Mouse (Mus musculus) layer of hippocampus, adult 9-11 months (tissue): ENCODE data around the gene Cyp2d11.
"Not testable (repeated sequence)": the region's sequence is repeated elsewhere in the genome, so short reads cannot be mapped to it uniquely, and the experiment has no call there.

Experiments used
- DNase-seq: peaks from one replicate; pipeline ENCODE4 v3.0.0; 2022

The Cyp2d11 gene

DNA sequence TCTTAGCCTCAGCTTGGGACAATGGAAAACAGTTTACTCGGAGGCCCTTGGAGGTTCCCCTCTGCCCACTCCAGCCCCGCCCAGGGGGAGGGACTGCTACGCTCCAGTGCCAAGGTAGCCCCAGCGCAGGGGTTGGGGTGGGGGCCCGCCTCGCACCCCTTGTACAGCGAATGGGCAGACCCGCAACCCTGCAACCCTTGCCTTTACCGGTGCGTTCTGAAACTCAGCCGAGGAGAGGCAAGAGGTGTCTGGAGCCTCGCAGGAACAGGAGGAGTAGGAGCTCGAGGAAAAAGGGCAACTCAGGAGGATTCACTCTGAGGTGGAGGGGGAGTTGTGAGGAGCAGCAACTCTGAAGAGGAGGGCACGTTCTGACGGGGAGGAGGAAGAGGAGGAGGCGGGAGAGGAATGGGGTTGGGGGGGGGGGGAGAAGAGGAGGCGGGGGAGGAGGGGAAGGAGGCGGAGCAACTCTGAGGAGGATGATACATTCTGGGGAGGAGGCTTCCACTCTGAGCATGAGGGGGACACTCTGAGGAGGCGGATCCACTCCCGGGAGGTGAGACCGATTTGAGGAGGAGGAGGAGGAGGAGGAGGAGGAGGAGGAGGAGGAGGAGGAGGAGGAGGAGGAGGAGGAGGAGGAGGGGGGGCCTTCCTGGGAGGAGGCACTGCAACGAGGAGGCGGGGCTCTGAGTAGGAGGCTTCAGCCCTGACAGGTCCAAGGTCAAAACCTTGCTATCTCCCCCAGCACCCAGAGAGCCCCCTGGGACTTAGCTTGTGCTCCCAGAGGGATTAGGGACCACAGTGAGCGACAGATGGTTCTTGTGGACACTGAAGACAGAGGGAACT is 13.7 kb downstream of the Cyp2d11 start, which contains the start of gene Cyp2d22:
Cyp2d22 (minus strand) TSS at position 390 of the 843 bp plus-strand sequence.
- no peak for DNase-seq

DNA sequence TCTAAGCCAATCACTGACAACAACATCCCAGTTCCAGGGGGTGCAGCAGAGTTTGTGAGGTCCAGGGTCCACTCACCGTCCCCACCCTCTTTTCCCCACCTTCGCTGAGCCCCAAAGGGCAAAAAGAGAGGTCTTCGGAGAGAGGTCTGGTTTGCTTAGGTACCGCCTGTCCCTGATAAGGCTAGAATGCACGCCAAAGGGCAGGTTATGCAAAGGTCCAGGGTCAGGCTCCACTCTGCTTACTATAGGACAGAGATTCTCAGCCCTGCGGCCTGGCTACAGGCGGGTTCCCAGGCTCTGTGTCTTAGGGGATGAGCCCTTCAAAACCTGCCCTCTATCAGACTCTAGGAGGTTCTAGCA is 14.3 kb downstream of the Cyp2d11 start:
- no peak for DNase-seq

DNA sequence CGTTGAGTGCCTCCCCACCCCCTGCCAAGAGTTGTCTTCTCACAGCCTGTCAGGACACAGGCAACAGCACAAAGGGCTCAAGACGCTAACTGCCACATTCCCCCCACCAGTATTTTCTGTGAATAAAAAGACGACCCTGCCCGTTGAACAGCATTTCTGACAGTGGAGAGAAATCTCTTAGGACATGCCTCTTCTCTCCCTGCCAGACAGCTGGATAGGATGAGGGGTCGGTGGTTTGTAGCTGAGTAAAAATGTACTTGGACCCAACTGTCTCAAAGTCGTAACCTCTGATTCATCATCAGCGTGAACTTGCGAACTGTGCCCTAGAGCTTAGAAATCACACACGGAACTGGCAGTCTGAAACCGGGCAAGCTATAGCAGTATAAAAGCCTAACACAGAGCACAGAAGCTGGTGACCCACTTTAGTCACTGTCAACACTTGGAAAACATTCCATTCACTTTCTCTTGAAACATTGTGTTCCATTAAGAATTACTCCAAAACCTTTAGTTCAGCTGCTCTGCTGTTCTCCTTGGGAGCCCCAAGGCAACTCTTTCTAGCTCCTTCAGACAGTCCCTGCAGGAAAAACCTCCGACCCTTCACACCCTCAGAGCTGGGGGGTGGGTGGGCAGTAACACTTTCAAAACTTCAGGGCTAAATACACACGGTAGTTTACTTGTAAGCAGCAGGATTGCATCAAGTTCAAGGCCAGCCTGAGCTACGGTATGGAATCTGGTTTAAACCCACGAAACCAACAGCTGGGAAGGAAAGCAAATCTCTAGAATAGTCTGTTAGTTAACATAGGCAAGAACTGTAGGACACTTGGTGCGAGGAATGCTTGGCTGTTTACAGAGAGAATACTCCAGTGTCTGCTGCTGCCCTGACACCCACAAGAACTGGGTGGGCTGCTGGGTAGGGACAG is 15.3 kb downstream of the Cyp2d11 start:
- DNase-seq, result no peak

DNA sequence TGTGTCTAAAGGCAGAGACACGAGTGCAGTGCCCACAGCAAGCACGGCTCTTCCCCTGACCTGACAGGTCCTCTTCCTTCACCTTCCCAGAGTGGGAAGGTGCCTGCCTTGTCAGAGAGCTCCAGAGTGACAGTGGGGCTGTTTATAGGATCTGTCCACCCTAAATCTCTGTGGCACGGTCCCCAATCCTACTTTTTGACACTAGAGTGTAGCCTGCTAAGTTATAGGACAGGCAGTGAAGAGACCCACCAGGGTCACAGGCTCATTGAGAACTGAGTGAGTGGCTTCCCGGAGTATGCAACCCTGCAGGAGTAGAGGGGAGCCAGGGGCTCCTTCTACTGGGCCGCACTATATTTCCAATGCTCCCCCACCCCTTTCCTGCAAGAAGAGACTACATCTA is 16.1 kb downstream of the Cyp2d11 start:
- no peak for DNase-seq

DNA sequence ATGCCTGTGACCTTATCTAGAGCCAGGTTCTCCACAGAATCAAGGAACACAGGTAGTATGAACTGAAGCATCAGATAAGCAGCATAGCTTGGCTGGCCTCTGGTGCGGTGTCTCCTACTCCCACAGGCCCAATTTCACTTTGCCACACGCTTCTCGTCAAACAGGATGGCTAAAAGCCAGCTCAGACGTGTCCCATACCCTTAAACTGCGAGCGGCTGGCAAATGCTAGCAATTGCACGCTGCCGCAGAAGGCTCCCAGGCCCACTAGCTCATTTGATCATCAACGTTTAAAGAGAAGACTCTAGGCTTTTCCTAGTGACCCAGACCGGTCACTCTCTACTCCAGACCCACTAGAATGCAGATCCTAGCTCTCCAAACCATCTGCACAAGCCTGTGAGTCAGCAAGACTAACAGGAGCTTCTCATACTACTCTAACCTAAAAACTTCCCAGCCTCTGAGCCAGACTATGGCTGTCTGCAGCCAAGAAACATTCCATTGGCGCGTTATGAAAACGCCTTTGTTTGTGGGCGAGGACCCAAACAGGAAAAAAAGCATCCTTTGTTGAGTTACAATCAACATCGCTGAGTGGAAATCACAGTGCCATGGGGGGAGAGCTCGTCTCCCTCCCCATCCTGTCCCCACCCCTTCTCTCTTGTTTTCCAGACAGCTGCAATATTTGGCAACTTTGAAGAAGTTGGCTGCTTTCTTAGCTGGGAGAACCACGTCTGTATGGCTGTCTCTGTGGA is 17.3 kb downstream of the Cyp2d11 start:
- DNase-seq, result peak; percentile 84

DNA sequence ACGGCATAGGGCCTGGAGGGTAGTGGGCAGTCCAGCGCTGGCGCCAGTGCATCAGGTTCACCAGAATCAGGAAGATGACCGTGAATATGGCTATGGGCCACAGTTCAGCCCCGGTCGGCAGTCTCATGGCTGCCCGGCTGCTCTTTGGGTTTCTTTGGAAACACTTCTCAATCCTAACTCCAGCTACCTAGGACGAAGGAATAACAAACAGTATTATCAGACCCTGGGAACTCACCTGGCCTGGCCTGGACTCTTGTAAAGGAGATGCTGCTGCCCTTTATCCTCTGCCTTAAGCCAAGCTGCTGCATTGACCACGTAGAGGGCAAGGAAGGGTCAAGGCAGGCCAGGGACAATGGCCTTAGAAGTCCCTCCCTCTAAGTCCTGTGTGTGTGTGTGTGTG is 18.0 kb downstream of the Cyp2d11 start:
- DNase-seq, result no peak

DNA sequence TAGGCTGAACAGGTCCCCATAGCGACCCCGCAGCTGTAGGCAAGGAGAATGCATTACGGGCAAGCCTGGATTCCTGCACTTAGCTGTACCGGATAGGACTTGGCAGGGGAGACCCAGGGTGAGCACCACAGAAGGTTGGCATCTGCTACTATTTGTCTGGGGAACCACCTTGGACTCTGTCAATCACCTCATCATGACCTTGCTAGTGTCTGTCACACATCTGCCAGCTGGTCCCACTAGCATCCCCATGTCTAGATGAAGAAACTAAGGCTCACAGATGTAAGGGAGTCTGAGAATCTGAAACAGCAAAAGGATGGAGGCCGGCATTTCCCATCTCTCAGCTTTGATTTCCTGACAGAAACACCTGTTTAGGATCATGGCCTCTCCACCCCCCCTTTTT is 19.4 kb downstream of the Cyp2d11 start:
- DNase-seq, result no peak

DNA sequence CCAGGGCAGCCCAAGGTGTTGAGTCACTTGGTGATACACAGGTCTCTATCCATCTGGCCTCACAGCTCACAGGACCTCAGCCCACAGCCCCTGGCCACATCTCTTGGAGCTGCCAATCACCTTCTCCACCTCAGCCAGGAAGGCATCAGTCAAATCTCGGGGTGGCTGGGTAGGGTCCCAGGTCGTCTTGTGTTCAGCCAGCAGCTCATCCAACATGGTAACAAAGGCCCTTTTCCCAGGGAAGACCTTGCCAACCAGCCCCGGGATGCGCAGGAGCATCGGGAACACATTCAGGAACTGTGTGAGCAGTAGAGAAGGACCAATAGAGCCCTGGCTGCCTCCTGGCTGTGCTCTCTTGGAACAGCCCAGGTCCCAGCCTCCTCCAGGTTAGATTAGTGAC is 20.8 kb downstream of the Cyp2d11 start:
- DNase-seq, result no peak

DNA sequence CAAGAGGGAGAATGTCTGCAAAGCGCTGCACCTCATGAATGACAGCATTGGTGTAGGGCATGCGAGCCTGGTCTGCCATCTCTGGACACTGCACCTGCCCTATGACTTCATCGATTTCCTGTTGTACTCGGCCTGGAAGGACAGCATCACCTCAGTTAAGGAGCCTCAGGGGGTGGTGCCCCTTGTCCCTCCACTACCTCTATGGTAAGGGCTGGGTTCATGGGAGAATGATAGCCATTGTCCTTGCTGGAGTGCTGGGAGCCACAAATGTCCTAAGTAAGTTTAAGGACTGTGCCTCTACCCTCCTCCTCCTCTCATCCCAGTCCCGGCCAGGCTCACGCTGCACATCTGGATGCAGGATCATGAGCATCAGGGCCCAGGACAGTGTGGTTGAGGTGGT is 21.4 kb downstream of the Cyp2d11 start:
- no peak for DNase-seq

DNA sequence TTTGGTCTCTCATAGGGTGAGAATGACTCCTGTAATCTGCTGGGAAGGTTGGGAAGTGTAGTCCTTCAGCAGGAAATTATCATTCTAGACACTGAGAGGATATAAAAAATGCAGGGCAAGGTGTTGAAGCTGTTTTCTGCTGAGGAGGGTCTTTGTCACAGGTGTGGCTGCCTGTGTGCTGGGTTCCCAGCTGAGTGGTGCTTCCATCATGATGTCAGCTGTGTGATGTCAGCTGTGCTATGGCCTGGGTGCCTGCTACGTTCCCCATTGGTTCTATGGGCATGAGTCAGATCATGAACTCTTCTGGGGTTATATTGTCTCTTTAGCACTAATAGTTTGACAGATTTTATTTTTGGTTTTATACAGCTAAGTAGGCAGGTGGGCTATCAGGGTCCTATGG is 25.0 kb downstream of the Cyp2d11 start:
- no peak for DNase-seq

DNA sequence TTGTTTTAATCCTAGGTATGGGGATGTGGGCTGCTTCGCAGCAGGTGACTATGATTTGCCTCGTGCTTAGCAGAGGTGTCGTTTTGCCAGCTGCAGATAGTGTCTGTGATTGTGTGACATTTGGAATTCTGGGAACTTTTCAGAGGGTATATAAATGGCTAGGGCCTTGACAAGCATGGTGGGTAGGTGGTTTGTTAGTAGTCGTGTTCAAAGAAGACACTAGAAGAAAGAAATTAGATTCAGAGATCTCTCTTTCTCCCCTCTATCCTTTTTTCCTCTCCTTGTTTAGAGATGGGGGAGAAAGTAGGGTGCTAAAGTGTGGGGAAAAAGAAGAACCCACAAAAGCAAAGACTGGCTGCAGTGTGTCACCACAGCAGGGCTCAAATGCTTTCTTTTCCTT is 25.7 kb downstream of the Cyp2d11 start:
- DNase-seq, result no peak

DNA sequence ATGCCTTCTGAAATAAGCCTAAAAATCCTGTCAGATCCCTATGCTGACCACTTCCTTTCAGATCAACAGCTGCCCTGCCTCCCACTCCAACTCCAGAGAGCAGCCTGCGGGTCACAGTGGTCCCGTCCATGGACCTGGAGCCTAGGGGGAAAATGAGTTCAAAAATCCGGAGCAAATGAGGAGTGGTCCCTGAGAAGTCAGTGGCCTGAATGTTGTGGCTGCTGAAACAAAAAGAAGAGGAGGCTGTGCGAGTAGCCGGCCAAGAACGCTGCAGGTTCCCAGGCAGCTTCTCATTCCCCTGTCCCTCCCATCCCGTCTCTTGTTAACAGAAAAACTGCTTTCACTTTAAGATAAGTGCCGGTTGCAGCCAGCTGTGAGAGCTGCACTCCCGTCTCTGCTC is 29.3 kb downstream of the Cyp2d11 start:
- not testable (repeated sequence) for DNase-seq

DNA sequence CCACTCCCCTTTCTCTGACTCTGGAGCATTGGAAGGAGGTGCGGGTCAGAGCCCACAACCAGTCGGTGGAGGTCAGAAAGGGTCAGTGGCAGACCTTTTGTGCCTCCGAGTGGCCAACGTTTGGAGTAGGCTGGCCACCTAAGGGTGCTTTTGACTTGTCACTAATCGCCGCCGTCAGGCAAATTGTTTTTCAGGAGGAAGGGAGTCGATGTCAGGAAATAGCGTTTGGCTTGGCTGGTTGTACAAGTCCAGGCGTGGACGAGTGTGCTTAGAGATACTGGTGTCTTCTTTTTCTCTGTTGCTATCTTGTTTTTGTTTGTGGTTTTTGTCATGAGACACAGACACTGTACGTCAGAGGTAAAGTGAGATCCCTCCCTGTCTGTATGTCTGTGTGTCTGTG is 30.0 kb downstream of the Cyp2d11 start:
- DNase-seq, result not testable (repeated sequence)

DNA sequence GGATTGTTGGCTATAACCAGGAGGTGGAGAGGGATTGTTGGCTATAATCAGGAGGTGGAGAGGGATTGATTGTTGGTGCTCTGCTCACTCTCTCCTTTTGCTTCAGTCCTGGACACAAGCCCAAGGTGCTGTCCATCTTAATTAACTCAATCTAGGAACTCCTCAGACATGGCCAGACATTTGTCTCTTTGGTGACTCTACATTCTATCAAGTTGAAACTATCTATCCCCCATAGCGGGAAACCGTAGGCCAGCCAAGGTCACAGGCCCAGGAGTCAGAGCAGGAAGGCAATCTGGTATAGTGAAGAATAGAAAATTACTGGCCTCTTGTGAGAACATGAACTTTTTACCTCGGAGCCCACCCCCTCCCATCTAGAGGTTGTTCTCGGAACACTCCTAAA is 31.6 kb downstream of the Cyp2d11 start:
- no peak for DNase-seq

DNA sequence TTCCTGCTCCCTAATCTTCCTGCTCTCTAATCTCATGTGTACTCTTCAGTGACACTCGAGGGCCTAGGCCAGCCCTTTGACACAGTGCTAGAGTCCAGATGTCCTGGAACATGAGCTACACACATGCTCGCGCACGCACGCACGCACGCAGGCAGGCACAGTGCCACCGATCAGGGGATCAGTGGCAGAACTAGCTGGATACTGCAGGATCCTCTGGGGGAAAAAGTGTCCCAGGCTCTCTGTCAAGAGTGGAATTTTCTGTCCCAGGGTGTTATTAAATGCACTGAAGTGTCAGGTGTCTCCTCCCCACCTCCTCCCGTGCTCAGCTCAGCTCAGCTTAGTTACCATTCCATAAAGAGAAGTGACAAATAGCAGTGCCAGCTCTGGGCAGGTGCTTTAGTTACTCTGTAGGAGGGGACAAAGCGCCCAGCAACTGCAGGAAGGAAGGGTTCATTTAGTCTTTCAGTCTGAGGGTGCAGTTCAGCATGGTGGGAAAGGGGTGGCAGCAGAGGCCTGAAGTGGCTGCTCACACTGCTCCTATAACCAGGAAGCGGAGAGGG is 32.3 kb downstream of the Cyp2d11 start:
- peak; percentile 1 for DNase-seq

DNA sequence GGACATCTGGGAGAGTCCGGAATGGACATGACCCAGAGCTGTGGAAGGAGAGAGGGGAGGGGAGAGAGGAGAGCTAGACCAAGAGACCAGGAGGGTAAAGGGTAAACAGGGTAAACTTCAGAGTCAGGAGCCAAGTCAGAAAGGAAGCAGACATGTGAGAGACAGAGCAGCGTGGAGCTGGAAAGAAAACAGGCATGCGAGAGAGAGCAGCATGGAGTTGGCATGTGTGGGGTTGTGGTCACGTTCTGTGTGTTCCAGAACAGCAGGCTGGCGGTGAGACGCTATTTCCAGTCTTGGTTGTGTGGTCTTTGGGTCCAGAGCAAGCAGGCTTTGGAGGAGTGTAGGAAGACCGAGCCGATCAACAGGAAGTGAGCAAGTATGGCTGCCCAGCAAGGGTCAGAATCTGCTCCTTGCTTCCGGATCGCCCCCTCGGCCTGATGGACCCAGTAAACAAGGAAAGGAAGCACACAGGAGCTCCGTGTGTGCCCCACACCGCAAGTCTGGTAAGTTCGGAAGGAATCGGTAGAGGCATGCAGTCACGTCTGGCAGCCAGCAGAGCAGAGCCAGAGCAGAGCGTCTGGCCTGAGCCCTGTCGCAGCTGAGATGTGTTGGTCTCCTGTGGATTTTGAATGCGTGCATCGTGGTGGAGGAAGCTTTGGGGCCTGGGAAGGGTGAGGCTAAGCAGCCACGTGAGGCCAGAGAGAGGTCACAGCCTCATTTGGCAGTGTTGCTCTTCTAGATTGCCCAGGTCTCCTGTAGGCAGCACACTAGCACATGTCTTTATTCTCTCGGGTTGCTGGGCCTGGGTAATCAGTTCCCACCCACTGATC is 35.2 kb downstream of the Cyp2d11 start:
- no peak for DNase-seq

DNA sequence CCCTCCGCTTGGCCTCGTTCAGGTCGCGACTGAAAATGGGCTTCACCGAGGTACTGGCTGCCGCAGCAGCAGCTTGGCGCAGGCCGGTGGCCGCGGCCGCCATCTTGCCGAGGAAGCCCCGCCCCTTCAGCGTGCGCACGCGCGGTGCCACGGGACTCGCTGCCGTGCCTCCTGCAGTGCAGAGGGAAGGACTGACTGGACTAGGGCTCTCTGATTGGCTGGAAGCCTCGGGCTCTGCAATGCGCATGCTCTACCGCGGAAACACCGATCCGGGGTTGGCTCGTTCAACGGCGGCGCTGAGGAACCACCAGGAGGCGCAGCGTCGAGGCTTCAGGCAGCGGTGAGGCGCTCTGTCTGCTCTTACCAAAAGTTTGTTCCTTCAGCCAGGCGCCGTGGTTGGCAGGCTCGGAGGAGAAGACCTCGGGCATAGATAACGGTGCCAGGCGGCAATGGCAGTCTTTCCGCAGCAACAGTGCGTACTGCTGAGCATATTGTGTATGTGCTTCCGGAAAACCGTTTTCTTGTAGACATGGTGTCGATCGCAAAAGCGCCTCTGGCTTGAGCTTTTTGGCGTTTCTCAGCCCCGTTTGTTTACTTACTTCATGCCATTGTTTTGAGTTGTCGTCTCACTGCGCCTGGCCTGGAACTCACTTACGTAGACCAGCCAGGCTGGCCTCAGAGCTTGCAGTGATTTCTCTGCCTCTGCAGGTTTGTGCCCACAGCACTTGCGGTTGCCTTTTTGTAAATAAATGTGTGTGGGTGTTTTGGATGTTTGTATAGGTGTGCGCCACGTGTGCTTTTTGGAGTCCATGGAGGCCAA is 39.5 kb downstream of the Cyp2d11 start, which contains the start of gene Ndufa6:
Ndufa6 (minus strand) TSS at position 197 of the 820 bp plus-strand sequence.
- DNase-seq, result peak; percentile 98

DNA sequence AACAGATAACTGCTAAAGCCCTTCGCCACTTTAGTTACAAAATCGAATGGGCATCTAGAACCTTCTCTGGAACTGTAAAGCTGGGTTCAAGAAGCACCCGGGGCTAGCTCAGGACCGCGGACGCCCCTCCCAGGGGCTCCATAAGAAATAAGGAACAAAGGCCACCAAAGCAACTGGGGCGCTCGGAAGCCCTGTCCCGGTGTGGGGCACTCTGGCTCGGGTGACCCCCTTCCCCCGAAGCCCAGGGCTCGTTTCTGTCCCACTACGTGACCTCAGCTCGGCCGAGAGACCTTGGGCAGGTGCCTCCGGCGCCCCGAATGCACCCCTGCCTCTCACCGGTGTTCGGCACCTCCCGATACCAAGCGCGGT is 40.1 kb downstream of the Cyp2d11 start:
- DNase-seq, result no peak

DNA sequence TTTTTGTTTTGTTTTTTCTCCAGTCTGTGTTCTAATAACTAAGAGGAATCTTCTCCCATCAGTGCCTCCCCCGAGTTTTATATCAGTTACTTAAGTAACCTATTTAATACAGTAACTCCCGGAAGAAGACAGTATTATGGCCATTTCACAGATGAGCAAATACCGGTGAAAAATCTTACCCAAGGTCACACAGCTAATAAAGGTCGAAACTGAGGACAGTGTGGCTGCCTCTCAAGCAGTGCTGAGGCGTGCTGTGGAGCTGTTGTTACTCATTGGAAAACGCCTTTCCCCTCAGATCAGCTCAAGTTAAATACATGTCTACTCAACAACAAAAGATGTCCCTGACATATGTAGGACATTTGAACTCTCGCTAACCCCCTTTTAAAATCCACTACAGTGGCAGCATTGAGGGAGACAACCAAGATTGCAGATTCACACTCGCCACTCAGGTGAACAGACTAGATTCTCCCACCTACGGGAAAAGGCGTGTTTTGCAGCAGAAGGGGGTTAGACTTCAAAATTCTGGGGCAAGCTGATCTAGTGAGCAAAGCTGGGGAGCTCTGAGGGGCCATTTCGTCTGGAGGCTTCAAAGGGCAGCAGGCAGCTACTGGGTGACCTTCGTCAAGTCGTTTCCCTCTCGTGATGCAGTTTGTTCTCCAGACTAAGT is 40.6 kb downstream of the Cyp2d11 start:
- no peak for DNase-seq

DNA sequence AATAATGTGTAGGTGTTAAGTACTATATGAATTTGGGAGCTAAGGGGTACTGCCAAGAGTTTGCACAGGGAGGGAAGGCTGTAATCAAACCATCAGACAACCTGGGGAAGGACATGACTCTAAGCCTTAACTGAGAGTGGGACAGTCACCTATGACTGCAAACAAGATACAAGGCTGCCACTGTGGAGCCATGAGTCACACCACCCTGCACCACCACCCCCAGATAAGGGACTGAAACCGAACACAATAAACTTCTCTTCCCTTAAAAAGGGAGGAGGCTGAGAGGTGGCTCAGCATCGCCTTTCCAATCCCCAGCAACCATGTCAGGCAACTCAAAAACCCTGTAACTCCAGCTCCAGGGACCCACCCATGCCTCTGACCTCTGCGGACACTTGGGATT is 42.3 kb downstream of the Cyp2d11 start:
- no peak for DNase-seq
